17 mouse cellular contexts compared by ENCODE assay signal in the genomic region with DNA sequence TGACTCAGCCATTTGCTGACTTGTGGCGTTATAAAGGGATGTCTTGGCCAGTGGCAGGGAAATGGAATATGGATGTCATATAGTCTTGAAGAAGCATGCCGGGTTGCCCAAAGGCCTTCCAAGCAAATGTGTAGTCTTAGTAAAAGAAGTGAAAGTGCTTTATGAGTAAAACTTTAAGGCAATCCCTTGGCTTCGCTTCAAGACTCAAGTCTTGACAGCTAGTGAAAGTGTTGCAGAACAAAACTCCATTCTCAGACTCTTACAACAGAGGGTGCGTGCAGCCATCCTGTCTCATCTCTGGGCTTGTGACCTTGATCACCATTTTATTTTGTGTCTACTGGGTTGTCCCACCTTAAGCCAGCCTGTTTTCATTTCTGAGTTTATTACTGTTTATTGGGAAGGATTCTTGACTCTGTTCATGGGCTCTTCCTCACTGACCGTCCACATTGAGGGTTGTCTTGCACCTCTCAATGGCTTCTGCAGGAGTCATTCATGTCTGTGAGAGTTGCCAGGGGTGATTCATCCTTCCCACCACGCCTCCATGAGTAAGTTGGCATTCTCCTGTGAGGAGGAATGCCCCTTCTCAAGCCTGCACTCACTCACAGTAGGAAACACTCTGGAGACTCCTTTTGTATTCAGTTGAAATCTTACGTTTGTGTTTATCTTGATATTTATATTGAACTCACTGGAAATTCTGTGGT. TPM values are rescaled to one million over a fixed set of nuclear protein-coding genes. Genes with fewer than 3 reads are reported as not detected.
DNase-seq lines count a peak whose midpoint lies in the region; ATAC-seq lines count a peak whose summit lies in the region.
"Had no signal": no experiment of that assay in that cellular context is flagged by ENCODE, and none has a peak within 500 bp of the region (broad histone marks: within the 10 kb centered on the region; RNA-seq: fewer than 3 reads in every experiment).

No protein-coding gene starts in this region.

- peak; percentile 71 to 78 for DNase-seq in adrenal gland, adult (ENCODE audit: inconsistent age in 2 of 2, low spot score in 1 of 2)
- DNase-seq in adrenal gland, postnatal 4 days (ENCODE audit: low spot score in 2 of 2), result no peak
- DNase-seq in lung, postnatal 25 days (ENCODE audit: low spot score), result peak; percentile 15
- DNase-seq in lung, postnatal 14 days, result no peak
- DNase-seq in adrenal gland, postnatal 10 days, result peak; percentile 52
- DNase-seq in spleen, postnatal 4 days (ENCODE audit: low spot score in 2 of 2), result no peak
- no peak for DNase-seq in thymus, adult 18-20 months
- DNase-seq: cerebellum, postnatal 10 days; forebrain, postnatal 0 days; gastrocnemius, adult 2 months; left cerebral cortex, postnatal 4 days; liver; spleen, adult 18-20 months had no signal

- ATAC-seq in megakaryocyte, adult 5-6 weeks (ENCODE audit: poor library complexity, severe bottlenecking), result peak; percentile 10; the same call in 1 of the 2 replicates
- ATAC-seq: forebrain, postnatal 0 days had no signal

RNA-seq across cellular contexts. Expression of gene Lpar3, which starts 4.4 kb away (rescaled TPM):
- total RNA-seq in adrenal gland, postnatal 4 days (2021), result 1 to 10 TPM in 1 of 2 experiments, under 1 TPM in 1; 0.51 to 1.5 TPM
- total RNA-seq in adrenal gland, postnatal 10 days (2021), result under 1 TPM; 0.15 to 0.69 TPM
- total RNA-seq in megakaryocyte, adult 5-6 weeks (2015), result 0.14 TPM in 1 of 2 replicates, not detected in the other
- total RNA-seq in megakaryocyte, adult 5-6 weeks (2017), result not detected in 2 replicates
- total RNA-seq: CH12.LX; MEL; monocyte, adult 5-6 weeks had no signal

Comparison
In these comparisons a context has a peak if more than half of its experiments do, and no peak if none do; other contexts are left out.
1. DNase-seq: peak in adrenal gland, adult (2 of 2), lung, postnatal 25 days (single experiment) and adrenal gland, postnatal 10 days (single experiment); none in adrenal gland, postnatal 4 days (0 of 2), lung, postnatal 14 days (single experiment), spleen, postnatal 4 days (0 of 2) and thymus, adult 18-20 months (0 of 2).